Mouse (Mus musculus): ENCODE data around the gene Edc3. TPM values are rescaled to one million over a fixed set of nuclear protein-coding genes. Genes with fewer than 3 reads are reported as not detected.
A peak's percentile ranks its signal among the peaks of the same experiment; 100 is the strongest.

Edc3 gene
- polyA plus RNA-seq, 1 experiment from 2014 or later = 25.3 TPM

DNA sequence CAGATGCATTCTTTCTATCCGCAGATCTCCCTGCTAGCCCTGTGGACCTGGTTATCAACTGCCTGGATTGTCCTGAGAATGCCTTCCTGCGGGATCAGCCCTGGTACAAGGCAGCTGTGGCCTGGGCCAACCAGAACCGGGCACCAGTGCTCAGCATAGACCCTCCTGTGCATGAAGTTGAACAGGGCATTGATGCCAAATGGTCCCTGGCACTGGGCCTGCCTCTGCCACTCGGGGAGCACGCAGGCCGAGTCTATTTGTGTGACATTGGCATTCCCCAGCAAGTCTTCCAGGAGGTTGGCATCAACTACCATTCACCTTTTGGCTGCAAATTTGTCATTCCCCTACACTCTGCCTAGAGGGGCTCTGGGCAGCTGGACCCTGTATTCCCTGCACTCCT is 39.8 kb downstream of the Edc3 start:
- no peak for TF ChIP-seq CTCF (IDR thresholded peaks at IDR 0.05)
- no peak for TF ChIP-seq EP300 (IDR thresholded peaks at IDR 0.05)
- Histone ChIP-seq H3K9ac (replicated peaks; ENCODE audit: low read depth) (no peak overlapping the region), H3K27ac (ENCODE audit: low read length) (no peak overlapping the region), H3K4me3 (ENCODE audit: low read depth, low read length) (no peak overlapping the region), H3K27me3 (replicated peaks; ENCODE audit: insufficient read depth, low read length) (no peaks in the 10 kb centered on the region), H3K4me2 (replicated peaks; ENCODE audit: low read depth, low read length) (no peak overlapping the region), H3K4me1 (ENCODE audit: insufficient read depth, low read depth, low read length) (no peaks in the 10 kb centered on the region), H3K9me3 (ENCODE audit: low read length) (no peaks in the 10 kb centered on the region), H3K36me3 (ENCODE audit: insufficient read depth, low read length) (peaks cover 65% of the 10 kb centered on the region)
- ATAC-seq = no peak
- no peak for DNase-seq (ENCODE audit: low spot score)
- WGBS = 90% methylated on average over 6 of the region's 6 CpGs

DNA sequence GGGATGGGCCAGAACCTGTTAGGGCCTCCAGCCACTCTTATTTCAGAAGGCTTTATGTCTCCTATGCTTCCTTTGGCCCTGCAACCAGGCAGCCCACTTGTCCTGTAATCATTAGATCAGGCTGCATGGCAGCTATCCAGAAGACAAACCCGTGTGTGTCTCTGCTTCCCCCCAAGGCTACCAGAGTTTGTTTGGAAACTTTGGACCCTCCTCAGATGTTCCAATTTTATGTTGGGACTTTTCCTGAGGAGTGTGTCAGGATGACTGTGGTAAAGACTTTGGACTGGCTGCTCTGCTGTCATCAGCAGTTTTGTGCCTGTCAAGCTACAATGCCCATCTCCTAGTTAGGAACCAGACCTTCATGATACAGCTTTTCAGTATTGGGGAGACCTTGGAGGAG is 40.5 kb downstream of the Edc3 start:
- no peaks in the 10 kb centered on the region for H3K9me3 ChIP-seq (ENCODE audit: low read length)
- TF ChIP-seq CTCF (IDR thresholded peaks at IDR 0.05) (no peak), EP300 (IDR thresholded peaks at IDR 0.05) (no peak)
- H3K27ac ChIP-seq (ENCODE audit: low read length) = no peak overlapping the region
- peaks cover 71% of the 10 kb centered on the region for H3K36me3 ChIP-seq (ENCODE audit: insufficient read depth, low read length)
- no peak for DNase-seq (ENCODE audit: low spot score)
- H3K4me2 ChIP-seq (replicated peaks; ENCODE audit: low read depth, low read length) = no peak overlapping the region
- H3K9ac ChIP-seq (replicated peaks; ENCODE audit: low read depth) = no peak overlapping the region
- ATAC-seq = no peak
- no peaks in the 10 kb centered on the region for H3K4me1 ChIP-seq (ENCODE audit: insufficient read depth, low read depth, low read length)
- H3K27me3 ChIP-seq (replicated peaks; ENCODE audit: insufficient read depth, low read length) = no peaks in the 10 kb centered on the region
- no peak overlapping the region for H3K4me3 ChIP-seq (ENCODE audit: low read depth, low read length)
- WGBS = 32% methylated on average over 1 of the region's 1 CpGs

DNA sequence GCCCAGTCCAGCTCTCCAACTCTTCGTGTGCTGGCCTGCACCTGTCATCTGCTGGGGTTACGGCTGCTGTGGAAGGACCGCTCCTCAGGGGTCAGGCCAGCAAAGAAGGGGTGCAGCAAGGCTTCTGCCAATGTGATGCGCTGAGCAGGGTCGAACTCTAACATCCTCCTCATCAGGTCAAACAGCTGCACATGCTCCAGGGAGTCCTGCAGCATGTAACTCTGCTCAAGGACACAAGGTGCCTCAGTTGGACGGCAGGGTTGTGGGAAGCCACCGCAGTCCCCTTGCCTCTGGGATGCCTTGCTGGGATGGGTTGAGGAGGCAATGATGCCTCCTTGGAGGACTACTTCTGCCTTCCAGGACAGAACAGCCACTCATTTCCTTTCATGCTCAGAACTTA is 42.6 kb downstream of the Edc3 start:
- Histone ChIP-seq H3K9ac (replicated peaks; ENCODE audit: low read depth) (no peak overlapping the region), H3K4me1 (ENCODE audit: insufficient read depth, low read depth, low read length) (no peaks in the 10 kb centered on the region), H3K4me3 (ENCODE audit: low read depth, low read length) (no peak overlapping the region), H3K36me3 (ENCODE audit: insufficient read depth, low read length) (peaks cover 89% of the 10 kb centered on the region), H3K27me3 (replicated peaks; ENCODE audit: insufficient read depth, low read length) (no peaks in the 10 kb centered on the region), H3K4me2 (replicated peaks; ENCODE audit: low read depth, low read length) (no peak overlapping the region), H3K9me3 (ENCODE audit: low read length) (no peaks in the 10 kb centered on the region), H3K27ac (ENCODE audit: low read length) (no peak overlapping the region)
- WGBS = 79% methylated on average over 7 of the region's 7 CpGs
- ATAC-seq = no peak
- no peak for DNase-seq (ENCODE audit: low spot score)
- no peak for TF ChIP-seq EP300 (IDR thresholded peaks at IDR 0.05)
- TF ChIP-seq CTCF (IDR thresholded peaks at IDR 0.05) = no peak

DNA sequence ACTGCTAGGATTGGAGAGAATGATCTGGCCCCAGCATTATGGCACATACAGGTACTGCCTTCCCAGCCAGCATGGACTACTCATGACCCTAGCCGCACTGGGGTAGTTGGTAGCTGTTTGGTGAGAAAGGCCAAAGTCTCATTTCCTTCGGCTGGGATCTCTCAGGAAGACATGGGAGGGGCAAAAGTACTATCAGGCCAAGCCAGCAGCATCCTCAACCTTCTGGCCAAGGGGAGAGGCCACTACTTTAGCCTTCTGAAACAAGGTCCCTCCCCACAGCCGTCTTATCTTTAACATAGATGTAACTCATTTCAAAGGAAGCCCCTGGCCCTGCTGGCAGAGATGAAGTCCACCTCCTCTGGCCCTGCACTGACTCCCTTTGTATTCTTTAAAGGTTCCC is 49.2 kb downstream of the Edc3 start:
- H3K4me2 ChIP-seq (replicated peaks; ENCODE audit: low read depth, low read length) = no peak overlapping the region
- peaks cover 65% of the 10 kb centered on the region for H3K36me3 ChIP-seq (ENCODE audit: insufficient read depth, low read length)
- ATAC-seq = no peak
- no peak overlapping the region for H3K27ac ChIP-seq (ENCODE audit: low read length)
- no peak overlapping the region for H3K9ac ChIP-seq (replicated peaks; ENCODE audit: low read depth)
- 67% methylated on average over 3 of the region's 3 CpGs for whole genome bisulfite sequencing
- peak; percentile 63 for TF ChIP-seq EP300 (IDR thresholded peaks at IDR 0.05)
- TF ChIP-seq CTCF (IDR thresholded peaks at IDR 0.05) = no peak
- no peak for DNase-seq (ENCODE audit: low spot score)
- H3K27me3 ChIP-seq (replicated peaks; ENCODE audit: insufficient read depth, low read length) = no peaks in the 10 kb centered on the region
- no peaks in the 10 kb centered on the region for H3K9me3 ChIP-seq (ENCODE audit: low read length)
- peaks cover 9% of the 10 kb centered on the region; the same call in 1 of the 2 replicates for H3K4me1 ChIP-seq (ENCODE audit: insufficient read depth, low read depth, low read length)
- H3K4me3 ChIP-seq (ENCODE audit: low read depth, low read length) = no peak overlapping the region

DNA sequence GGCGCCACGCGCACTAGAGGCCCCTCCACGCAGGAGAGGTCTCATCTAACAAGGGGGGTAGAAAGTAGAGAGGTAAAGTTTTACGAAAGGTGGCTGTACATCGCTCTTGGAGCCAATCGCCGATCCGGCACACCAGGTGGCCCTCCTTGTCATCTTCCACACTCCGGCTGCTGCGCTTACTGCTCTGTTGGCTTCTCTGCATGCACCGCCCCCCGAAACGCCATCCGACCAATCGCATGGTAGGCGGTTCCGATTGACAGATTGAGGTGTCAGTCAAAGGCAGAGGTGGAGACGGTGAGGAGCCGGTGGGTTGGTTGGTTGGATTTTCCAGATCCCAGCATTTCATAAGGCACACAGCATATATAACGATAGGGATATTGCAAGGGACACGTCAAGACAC is 50.2 kb downstream of the Edc3 start:
- H3K9me3 ChIP-seq (ENCODE audit: low read length) = no peaks in the 10 kb centered on the region
- no peak overlapping the region for H3K4me3 ChIP-seq (ENCODE audit: low read depth, low read length)
- DNase-seq (ENCODE audit: low spot score) (no peak), ATAC-seq (no peak)
- H3K4me1 ChIP-seq (ENCODE audit: insufficient read depth, low read depth, low read length) = peaks cover 18% of the 10 kb centered on the region
- TF ChIP-seq EP300 (IDR thresholded peaks at IDR 0.05) (no peak), CTCF (IDR thresholded peaks at IDR 0.05) (no peak)
- no peaks in the 10 kb centered on the region for H3K27me3 ChIP-seq (replicated peaks; ENCODE audit: insufficient read depth, low read length)
- no peak overlapping the region for H3K4me2 ChIP-seq (replicated peaks; ENCODE audit: low read depth, low read length)
- no peak overlapping the region for H3K9ac ChIP-seq (replicated peaks; ENCODE audit: low read depth)
- WGBS = 94% methylated on average over 22 of the region's 22 CpGs
- no peak overlapping the region for H3K27ac ChIP-seq (ENCODE audit: low read length)
- H3K36me3 ChIP-seq (ENCODE audit: insufficient read depth, low read length) = peaks cover 55% of the 10 kb centered on the region

DNA sequence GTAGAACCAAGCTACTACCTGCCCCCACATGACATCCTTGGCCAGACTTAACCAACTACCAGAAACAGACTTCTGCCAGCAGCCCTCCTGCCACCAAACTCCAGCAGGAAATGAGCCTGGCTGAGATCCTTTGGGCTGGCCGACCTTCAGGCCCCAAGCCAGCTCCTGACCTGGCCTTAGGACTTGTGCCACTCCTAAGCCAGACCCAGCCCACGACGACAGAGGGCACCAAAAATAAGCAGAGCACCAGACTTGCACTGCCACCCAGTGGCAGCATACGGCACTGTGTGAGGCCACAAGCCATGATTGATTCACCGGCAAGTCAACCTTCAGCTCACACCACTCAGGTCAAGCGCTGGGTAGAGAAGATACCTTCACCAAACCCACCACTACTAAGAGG is 50.9 kb downstream of the Edc3 start:
- H3K9ac ChIP-seq (replicated peaks; ENCODE audit: low read depth) = no peak overlapping the region
- no peak overlapping the region for H3K4me2 ChIP-seq (replicated peaks; ENCODE audit: low read depth, low read length)
- 14% methylated on average over 6 of the region's 6 CpGs for WGBS
- no peak overlapping the region for H3K27ac ChIP-seq (ENCODE audit: low read length)
- ATAC-seq (peak; percentile 63), DNase-seq (ENCODE audit: low spot score) (peak; percentile 83)
- peaks cover 23% of the 10 kb centered on the region for H3K4me1 ChIP-seq (ENCODE audit: insufficient read depth, low read depth, low read length)
- H3K36me3 ChIP-seq (ENCODE audit: insufficient read depth, low read length) = peaks cover 48% of the 10 kb centered on the region
- no peaks in the 10 kb centered on the region for H3K27me3 ChIP-seq (replicated peaks; ENCODE audit: insufficient read depth, low read length)
- H3K9me3 ChIP-seq (ENCODE audit: low read length) = no peaks in the 10 kb centered on the region
- H3K4me3 ChIP-seq (ENCODE audit: low read depth, low read length) = no peak overlapping the region
- TF ChIP-seq EP300 (IDR thresholded peaks at IDR 0.05) (no peak), CTCF (IDR thresholded peaks at IDR 0.05) (peak; percentile 99)
